Mouse (Mus musculus): ENCODE data around the gene Icam4.

The Icam4 gene

GRCm38 (mm10) chr9:21029291-21030054 is at the start of gene Icam4:
Gene Icam4, plus strand, starts transcription at chr9:21029373.
- in situ Hi-C loops (cut with MboI, MseI), result loop anchor here (5.0 to 10.0 kb wide), 2 partner anchors 113 to 1195 kb away; partner anchors contain the start of gene Zfp809

GRCm38 (mm10) chr9:20979769-20980168 is 49.4 kb upstream of the Icam4 start:
- in situ Hi-C loops (cut with MboI, MseI), result no loop called here

GRCm38 (mm10) chr9:20982171-20982570 is 47.0 kb upstream of the Icam4 start:
- in situ Hi-C loops (cut with MboI, MseI), result no loop called here

- in situ Hi-C loops (cut with MboI, MseI), result no loop called here
Measured at GRCm38 (mm10) chr9:20983169-20983568, 46.0 kb upstream of the Icam4 start.

GRCm38 (mm10) chr9:20986952-20987686 is 42.1 kb upstream of the Icam4 start:
- in situ Hi-C loops (cut with MboI, MseI), result no loop called here

- in situ Hi-C loops (cut with MboI, MseI), result no loop called here
Measured at GRCm38 (mm10) chr9:20987953-20988352, 41.2 kb upstream of the Icam4 start.

- in situ Hi-C loops (cut with MboI, MseI), result loop anchor here (10.0 kb wide), 1 partner anchor 66 kb away; no protein-coding TSS in a partner anchor
Measured at GRCm38 (mm10) chr9:20990861-20991260, 38.3 kb upstream of the Icam4 start.

- in situ Hi-C loops (cut with MboI, MseI), result loop anchor here (10.0 kb wide), 1 partner anchor 67 kb away; no protein-coding TSS in a partner anchor
Measured at GRCm38 (mm10) chr9:20991587-20991986, 37.6 kb upstream of the Icam4 start.

GRCm38 (mm10) chr9:20993165-20993898 is 35.8 kb upstream of the Icam4 start:
- in situ Hi-C loops (cut with MboI, MseI), result loop anchor here (10.0 kb wide), 1 partner anchor 69 kb away; no protein-coding TSS in a partner anchor

GRCm38 (mm10) chr9:20995069-20995468 is 34.1 kb upstream of the Icam4 start:
- in situ Hi-C loops (cut with MboI, MseI), result loop anchor here (10.0 kb wide), 1 partner anchor 70 kb away; no protein-coding TSS in a partner anchor

GRCm38 (mm10) chr9:20997065-20997464 is 32.1 kb upstream of the Icam4 start:
- in situ Hi-C loops (cut with MboI, MseI), result loop anchor here (10.0 kb wide), 1 partner anchor 72 kb away; no protein-coding TSS in a partner anchor

GRCm38 (mm10) chr9:20998337-20998736 is 30.8 kb upstream of the Icam4 start:
- in situ Hi-C loops (cut with MboI, MseI), result loop anchor here (10.0 kb wide), 1 partner anchor 74 kb away; no protein-coding TSS in a partner anchor

GRCm38 (mm10) chr9:21000811-21001210 is 28.4 kb upstream of the Icam4 start:
- in situ Hi-C loops (cut with MboI, MseI), result no loop called here

- in situ Hi-C loops (cut with MboI, MseI), result no loop called here
Measured at GRCm38 (mm10) chr9:21001651-21002200, 27.4 kb upstream of the Icam4 start.

GRCm38 (mm10) chr9:21002270-21002626 is 26.9 kb upstream of the Icam4 start:
- in situ Hi-C loops (cut with MboI, MseI), result no loop called here

- in situ Hi-C loops (cut with MboI, MseI), result no loop called here
Measured at GRCm38 (mm10) chr9:21002627-21003551, 26.3 kb upstream of the Icam4 start, which contains the start of gene Mrpl4. Gene Mrpl4, plus strand, starts transcription at chr9:21002738.

GRCm38 (mm10) chr9:21007313-21007952 is 21.7 kb upstream of the Icam4 start:
- in situ Hi-C loops (cut with MboI, MseI), result no loop called here

GRCm38 (mm10) chr9:21008007-21008406 is 21.2 kb upstream of the Icam4 start:
- in situ Hi-C loops (cut with MboI, MseI), result no loop called here

- in situ Hi-C loops (cut with MboI, MseI), result no loop called here
Measured at GRCm38 (mm10) chr9:21010362-21010761, 18.8 kb upstream of the Icam4 start.

All from T-helper 2 cell (primary cell).